Mouse (Mus musculus): Measurements from ENCODE around the gene Tbk1. TPM values are rescaled to one million over a fixed set of nuclear protein-coding genes. Genes with fewer than 3 reads are reported as not detected.

Gene Tbk1
- polyA plus RNA-seq, 1 experiment: 3.0 TPM

DNA sequence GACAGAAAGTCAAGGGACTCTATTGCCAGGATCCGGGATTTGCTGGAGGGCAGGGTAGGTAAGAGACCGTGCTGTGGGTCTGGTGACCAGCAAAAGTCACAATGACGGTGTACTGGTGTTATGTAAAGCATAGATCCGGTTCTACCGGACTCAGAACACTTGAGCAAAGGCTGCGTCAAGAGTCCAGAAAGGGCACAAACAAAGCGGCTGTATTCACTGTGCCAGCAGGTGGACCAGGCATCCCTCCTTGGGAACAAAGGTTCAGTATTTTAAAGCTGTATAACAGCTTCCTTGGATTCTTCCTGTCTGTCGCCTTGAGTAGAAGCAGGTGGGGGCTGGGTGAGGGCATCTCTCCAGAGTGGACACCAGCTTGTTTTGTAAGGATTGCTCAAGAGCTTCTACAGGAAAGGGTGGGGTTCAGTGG lies 88.1 kb downstream of the Tbk1 start:
- TF ChIP-seq GATA1 (IDR thresholded peaks at IDR 0.05; ENCODE audit: low read length): no peak

DNA sequence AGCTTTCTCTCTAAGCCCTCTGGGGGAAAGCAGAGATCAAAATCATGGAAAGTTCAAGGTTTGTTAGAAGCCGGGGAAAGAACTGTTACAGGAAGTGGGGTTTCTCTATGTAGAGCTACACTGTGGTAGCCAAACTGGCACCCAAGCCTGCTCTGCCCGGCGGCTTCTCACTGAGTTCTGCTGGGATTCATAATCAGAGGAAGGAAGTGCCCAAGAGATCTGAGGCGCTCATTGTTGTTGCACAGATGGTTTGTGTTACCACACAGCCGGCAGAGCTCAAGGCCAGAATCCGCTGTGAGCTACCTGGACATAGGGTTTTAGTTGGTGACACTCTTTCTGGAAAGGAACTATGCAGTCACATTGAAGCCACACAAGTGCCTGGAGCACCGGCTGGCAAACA lies 88.6 kb downstream of the Tbk1 start:
- no peak for TF ChIP-seq GATA1 (IDR thresholded peaks at IDR 0.05; ENCODE audit: low read length)

- no peak for TF ChIP-seq GATA1 (IDR thresholded peaks at IDR 0.05; ENCODE audit: low read length)
These were observed 90.0 kb downstream of the Tbk1 start for GRCm38 (mm10) chr10:121496616-121497015.

Other genes starting within 250 kb of the Tbk1 start
- gene Tbc1d30, start 235.5 kb downstream of the Tbk1 start, polyA plus RNA-seq (2012): not detected in 2 replicates
- gene Gns, start 221.7 kb downstream of the Tbk1 start, polyA plus RNA-seq (2012): 49.2 and 57.9 TPM in 2 replicates
- 0.02 TPM in 1 of 2 replicates, not detected in the other for gene Rassf3, start 110.4 kb downstream of the Tbk1 start, polyA plus RNA-seq (2012)
- gene Xpot, start 39.5 kb upstream of the Tbk1 start, polyA plus RNA-seq (2012): 10.9 and 127 TPM in 2 replicates
- not detected in 2 replicates for gene D930020B18Rik, start 54.8 kb upstream of the Tbk1 start, polyA plus RNA-seq (2012)
- gene BC048403, start 153.2 kb upstream of the Tbk1 start, polyA plus RNA-seq (2012): 9.8 and 10.4 TPM in 2 replicates